Mouse (Mus musculus) CH12.LX (cell line): ENCODE data around the gene Stap2. TPM values are rescaled to one million over a fixed set of nuclear protein-coding genes. Genes with fewer than 3 reads are reported as not detected.

Experiments
- DNase-seq: peaks from one replicate; pipeline ENCODE4 v3.0.0-alpha.2; 2013; ENCODE audit errors: extremely low read depth
- H3K27ac ChIP-seq: 2 replicates; pipeline ENCODE4 v1.5.1; 2012; ENCODE audit warnings: low read depth, mild to moderate bottlenecking, control low read depth, moderate library complexity; ENCODE audit not compliant: insufficient read depth
- H3K27me3 ChIP-seq: replicated peaks from 2 replicates; pipeline ENCODE3; 2012; ENCODE audit warnings: inconsistent platforms
- H3K36me3 ChIP-seq, 2 experiments: replicated peaks in 1 of 2; 2 replicates each; pipeline versions ENCODE3 to v1.6.1; 2012; ENCODE audit warnings: inconsistent platforms in 1 of 2, low read length in 1 of 2, mild to moderate bottlenecking in 1 of 2, mixed read lengths in 1 of 2, moderate library complexity in 1 of 2; ENCODE audit not compliant: control insufficient read depth in 1 of 2, insufficient read depth in 1 of 2
- H3K4me1 ChIP-seq, 2 experiments: 2 replicates each; pipeline ENCODE4 v1.6.1; 2012; ENCODE audit warnings: inconsistent platforms in 1 of 2, moderate library complexity in 1 of 2; ENCODE audit not compliant: insufficient read depth in 2 of 2, control insufficient read depth in 1 of 2
- H3K4me2 ChIP-seq: 2 replicates; pipeline ENCODE4 v1.6.1; 2012; ENCODE audit warnings: low read depth, mild to moderate bottlenecking, control low read depth; ENCODE audit not compliant: poor library complexity, insufficient read depth, severe bottlenecking
- H3K4me3 ChIP-seq, 3 experiments: fragments of 150-350 bp in 1 of 3; sonication (generic) in 1 of 3; replicated peaks in 1 of 3; 2 replicates each; pipeline versions ENCODE3 to v1.5.1; 2011 to 2012; ENCODE audit warnings: low read depth in 2 of 3, low read length in 2 of 3, mild to moderate bottlenecking in 2 of 3, moderate library complexity in 2 of 3, control low read depth in 1 of 3, improper control_type of control experiment in 1 of 3, inconsistent platforms in 1 of 3, mixed read lengths in 1 of 3; ENCODE audit not compliant: poor library complexity in 1 of 3
- H3K79me2 ChIP-seq: replicated peaks from 2 replicates; pipeline ENCODE4 v1.6.1; 2012; ENCODE audit warnings: mild to moderate bottlenecking, moderate library complexity; ENCODE audit not compliant: control insufficient read depth, poor library complexity, insufficient read depth, severe bottlenecking; ENCODE audit errors: extremely low read depth
- H3K9ac ChIP-seq: 2 replicates; pipeline ENCODE4 v1.6.1; 2012; ENCODE audit warnings: low read depth, mild to moderate bottlenecking, control low read depth, moderate library complexity; ENCODE audit not compliant: insufficient read depth
- H3K9me3 ChIP-seq: replicated peaks from 2 replicates; pipeline ENCODE3; 2012; ENCODE audit warnings: low read length, inconsistent platforms, mixed read lengths
- BHLHE40 ChIP-seq: IDR thresholded peaks from 2 replicates; pipeline ENCODE4 v1.6.1; 2011; ENCODE audit warnings: mild to moderate bottlenecking, low read depth, low read length, improper control_type of control experiment
- CTCF ChIP-seq, 2 experiments: IDR thresholded peaks in 1 of 2; conservative IDR thresholded peaks in 1 of 2; 2 replicates each; pipeline ENCODE4 v1.5.1; 2011 to 2012; ENCODE audit warnings: low read depth in 2 of 2, low read length in 2 of 2, improper control_type of control experiment in 1 of 2, inconsistent platforms in 1 of 2, mild to moderate bottlenecking in 1 of 2, moderate library complexity in 1 of 2
- ELF1 ChIP-seq: IDR thresholded peaks from 2 replicates; pipeline ENCODE4 v1.6.1; 2014; ENCODE audit warnings: low read depth, mild to moderate bottlenecking, inconsistent platforms, low read length, improper control_type of control experiment
- EP300 ChIP-seq: IDR thresholded peaks from 2 replicates; pipeline ENCODE4 v1.6.1; 2011; ENCODE audit warnings: low read length, improper control_type of control experiment
- KAT2A ChIP-seq: IDR thresholded peaks from 2 replicates; pipeline ENCODE4 v1.6.1; 2012; ENCODE audit warnings: low read length, improper control_type of control experiment, inconsistent platforms; ENCODE audit not compliant: insufficient replicate concordance
- MAFK ChIP-seq: IDR thresholded peaks from 2 replicates; pipeline ENCODE4 v1.6.1; 2011; ENCODE audit warnings: low read length, improper control_type of control experiment; ENCODE audit not compliant: insufficient replicate concordance
- MXI1 ChIP-seq: IDR thresholded peaks from 2 replicates; pipeline ENCODE4 v1.6.1; 2011; ENCODE audit warnings: mild to moderate bottlenecking, low read depth, low read length, improper control_type of control experiment
- MYC ChIP-seq: IDR thresholded peaks from 2 replicates; pipeline ENCODE4 v1.6.1; 2011; ENCODE audit warnings: low read depth, mild to moderate bottlenecking, improper control_type of control experiment, low read length
- NRF1 ChIP-seq: IDR thresholded peaks from 2 replicates; pipeline ENCODE4 v1.6.1; 2014; ENCODE audit warnings: low read depth, mild to moderate bottlenecking, inconsistent platforms, low read length, improper control_type of control experiment, moderate library complexity
- RAD21 ChIP-seq: IDR thresholded peaks from 2 replicates; pipeline ENCODE4 v1.6.1; 2011; ENCODE audit warnings: low read depth, mild to moderate bottlenecking, low read length, improper control_type of control experiment, moderate library complexity
- RCOR1 ChIP-seq: conservative IDR thresholded peaks from 2 replicates; pipeline ENCODE4 v1.6.1; 2012; ENCODE audit warnings: low read depth, mild to moderate bottlenecking, inconsistent platforms, low read length, improper control_type of control experiment
- SIN3A ChIP-seq: IDR thresholded peaks from 2 replicates; pipeline ENCODE4 v1.6.1; 2012; ENCODE audit warnings: low read length, improper control_type of control experiment, inconsistent platforms
- SMC3 ChIP-seq: IDR thresholded peaks from 2 replicates; pipeline ENCODE4 v1.6.1; 2011; ENCODE audit warnings: low read depth, low read length, improper control_type of control experiment
- UBTF ChIP-seq: IDR thresholded peaks from 2 replicates; pipeline ENCODE4 v1.6.1; 2012; ENCODE audit warnings: low read depth, mild to moderate bottlenecking, inconsistent platforms, low read length, improper control_type of control experiment, moderate library complexity
- ZC3H11A ChIP-seq: IDR thresholded peaks from 2 replicates; pipeline ENCODE4 v1.6.1; 2012; ENCODE audit warnings: low read depth, mild to moderate bottlenecking, inconsistent platforms, low read length, improper control_type of control experiment
- ZKSCAN1 ChIP-seq: IDR thresholded peaks from 2 replicates; pipeline ENCODE4 v1.6.1; 2012; ENCODE audit warnings: low read depth, inconsistent platforms, low read length, improper control_type of control experiment, borderline replicate concordance
- ZNF384 ChIP-seq: IDR thresholded peaks from 2 replicates; pipeline ENCODE4 v1.6.1; 2012; ENCODE audit warnings: low read depth, low read length, improper control_type of control experiment, inconsistent platforms
- dilution Hi-C: fragments of 300-500 bp; cut with MboI; formaldehyde crosslinking; loops from 2 replicates; pipeline ENCODE4 v1.14.3; 2020; ENCODE audit warnings: low sequenced_read_pairs; ENCODE audit not compliant: extremely low pct_unique_long_range_greater_than_20kb, extremely low pct_ligation_motif_present
- in situ Hi-C: fragments of 300-500 bp; cut with MboI; formaldehyde crosslinking; loops from 3 replicates; pipeline ENCODE4 v1.14.3; 2019; ENCODE audit warnings: low sequenced_read_pairs, low pct_ligation_motif_present, low pct_unique_long_range_greater_than_20kb, mixed read lengths
- polyA plus RNA-seq: library from polyadenylated mRNA; unstranded; fragments of >175 nt; gene quantifications from 2 replicates; pipeline ENCODE4 v1.2.1, GENCODE M21; 2012; ENCODE audit warnings: low read depth; ENCODE audit not compliant: insufficient read length
- total RNA-seq, 2 experiments: library from RNA; depleted of rRNA; stranded (reverse); fragments of 300-350 nt in 1 of 2; fragments of >200 nt in 1 of 2; gene quantifications; 2 replicates each; pipeline ENCODE4 v1.2.3; 2012 to 2014

Gene Stap2
- total and polyA plus RNA-seq, 3 experiments: 0.51 to 3.2 (median 0.52) TPM

DNA sequence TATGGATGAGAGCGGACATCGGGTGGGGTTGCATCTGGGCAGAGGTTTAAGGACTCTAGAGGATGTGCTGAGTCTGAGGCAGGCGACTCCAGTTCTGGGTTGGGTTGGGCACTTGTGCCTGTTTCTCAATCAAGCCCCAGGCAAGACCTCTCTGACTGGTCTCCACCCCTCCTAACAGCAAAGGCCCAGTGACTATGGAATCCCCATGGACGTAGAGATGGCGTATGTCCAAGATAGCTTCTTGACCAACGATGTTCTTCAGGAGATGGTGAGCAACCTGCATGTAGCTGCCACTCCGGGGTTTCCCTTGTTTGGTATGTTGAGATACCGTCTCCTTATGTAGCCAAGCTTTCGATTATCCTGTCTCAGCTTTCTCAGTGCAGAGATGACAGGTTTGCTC lies 9.9 kb upstream of the Stap2 start:
- Histone ChIP-seq H3K27ac (no peak overlapping the region), H3K4me1 (peaks cover 3 to 15% of the 10 kb centered on the region in 2 experiments), H3K27me3 (no peaks in the 10 kb centered on the region), H3K9me3 (no peaks in the 10 kb centered on the region)
- DNase-seq: no peak
- in situ Hi-C loops: no loop called here
- dilution Hi-C loops: no loop called here
- TF ChIP-seq ZNF384: no peak
- no peak for TF ChIP-seq MYC
- TF ChIP-seq MAFK: no peak
- TF ChIP-seq ELF1: no peak
- no peak for TF ChIP-seq RCOR1
- TF ChIP-seq UBTF: no peak
- TF ChIP-seq MXI1: no peak
- no peak for TF ChIP-seq NRF1
- TF ChIP-seq KAT2A: no peak
- TF ChIP-seq, all 38 proteins: peak for 0
- Histone ChIP-seq H3K4me2 (no peak overlapping the region), H3K36me3 (peaks cover 71 to 86% of the 10 kb centered on the region in 2 experiments), H3K4me3 (no peak overlapping the region), H3K79me2 (no peaks in the 10 kb centered on the region), H3K9ac (no peak overlapping the region)

GRCm38 (mm10) chr17:56011441-56011840 lies 6.1 kb upstream of the Stap2 start:
- H3K4me3 ChIP-seq: no peak overlapping the region
- H3K9ac ChIP-seq: no peak overlapping the region
- H3K4me2 ChIP-seq: no peak overlapping the region
- H3K4me1 ChIP-seq: peaks cover 6 to 20% of the 10 kb centered on the region in 2 experiments
- H3K27ac ChIP-seq: no peak overlapping the region
- no peak for DNase-seq
- in situ Hi-C loops (no loop called here), dilution Hi-C loops (no loop called here)
- H3K36me3 ChIP-seq: peaks cover 34 to 47% of the 10 kb centered on the region in 2 experiments
- no peaks in the 10 kb centered on the region for H3K27me3 ChIP-seq
- peaks cover 5% of the 10 kb centered on the region; the same call in 1 of the 2 replicates for H3K79me2 ChIP-seq
- no peak for TF ChIP-seq ZKSCAN1
- TF ChIP-seq BHLHE40: no peak
- TF ChIP-seq RAD21: no peak
- TF ChIP-seq EP300: no peak
- no peak for TF ChIP-seq ZC3H11A
- no peaks in the 10 kb centered on the region for H3K9me3 ChIP-seq

DNA sequence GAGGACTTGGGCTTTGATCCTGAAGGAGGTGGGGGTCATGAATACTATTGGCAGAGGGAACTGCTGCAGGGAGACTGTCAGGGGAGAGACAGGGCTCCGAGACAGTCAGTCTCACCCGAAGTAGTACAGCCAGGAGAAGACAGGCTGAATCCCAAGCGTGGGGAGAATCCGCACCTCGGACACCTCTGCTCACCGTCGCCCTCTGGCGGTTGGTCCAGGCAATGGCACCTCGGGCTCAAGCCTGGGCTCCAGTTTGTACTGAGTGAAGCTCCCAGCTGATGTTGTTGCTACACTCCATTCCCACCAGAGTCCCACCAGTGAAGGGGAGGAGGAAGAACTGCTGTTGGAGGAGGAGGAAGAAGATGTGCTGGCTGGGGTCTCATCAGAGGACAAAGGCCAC lies 5.3 kb upstream of the Stap2 start:
- peak overlapping the region; percentile 79 for H3K4me2 ChIP-seq
- peaks cover 6 to 20% of the 10 kb centered on the region in 2 experiments for H3K4me1 ChIP-seq
- dilution Hi-C loops (no loop called here), in situ Hi-C loops (no loop called here)
- no peaks in the 10 kb centered on the region for H3K27me3 ChIP-seq
- H3K9me3 ChIP-seq: no peaks in the 10 kb centered on the region
- H3K27ac ChIP-seq: no peak overlapping the region
- peak overlapping the region; percentile 82; the same call in 1 of the 2 replicates for H3K9ac ChIP-seq
- TF ChIP-seq SIN3A: no peak
- no peak for TF ChIP-seq UBTF
- TF ChIP-seq SMC3: peak; percentile 86
- no peak for TF ChIP-seq MXI1
- TF ChIP-seq RAD21: peak; percentile 54
- TF ChIP-seq CTCF (conservative IDR thresholded peaks at IDR 0.05 in 1 of 2, IDR thresholded peaks at IDR 0.05 in 1 of 2; ENCODE audit: low read depth in 2 of 2, low read length in 2 of 2): peak; percentile 91 to 97
- H3K36me3 ChIP-seq: peaks cover 27 to 40% of the 10 kb centered on the region in 2 experiments
- peaks cover 5% of the 10 kb centered on the region; the same call in 1 of the 2 replicates for H3K79me2 ChIP-seq
- peak overlapping the region in 1 of 3 experiments; percentile 91 for H3K4me3 ChIP-seq
- peak; percentile 71 for DNase-seq
